Mouse (Mus musculus) adrenal gland, adult 8-10 months (tissue): Measurements from ENCODE around the gene 4930579G24Rik. TPM values are rescaled to one million over a fixed set of nuclear protein-coding genes. Genes with fewer than 3 reads are reported as not detected.

ENCODE experiments used
- DNase-seq: peaks from one replicate; pipeline ENCODE4 v3.0.0; 2022
- total RNA-seq, 4 experiments: library from RNA; stranded (reverse); gene quantifications; 2 replicates each; pipeline ENCODE4 v1.2.4; 2022

4930579G24Rik gene
- 1 to 10 TPM; 2.1 to 2.6 (median 2.4) TPM for total RNA-seq

DNA sequence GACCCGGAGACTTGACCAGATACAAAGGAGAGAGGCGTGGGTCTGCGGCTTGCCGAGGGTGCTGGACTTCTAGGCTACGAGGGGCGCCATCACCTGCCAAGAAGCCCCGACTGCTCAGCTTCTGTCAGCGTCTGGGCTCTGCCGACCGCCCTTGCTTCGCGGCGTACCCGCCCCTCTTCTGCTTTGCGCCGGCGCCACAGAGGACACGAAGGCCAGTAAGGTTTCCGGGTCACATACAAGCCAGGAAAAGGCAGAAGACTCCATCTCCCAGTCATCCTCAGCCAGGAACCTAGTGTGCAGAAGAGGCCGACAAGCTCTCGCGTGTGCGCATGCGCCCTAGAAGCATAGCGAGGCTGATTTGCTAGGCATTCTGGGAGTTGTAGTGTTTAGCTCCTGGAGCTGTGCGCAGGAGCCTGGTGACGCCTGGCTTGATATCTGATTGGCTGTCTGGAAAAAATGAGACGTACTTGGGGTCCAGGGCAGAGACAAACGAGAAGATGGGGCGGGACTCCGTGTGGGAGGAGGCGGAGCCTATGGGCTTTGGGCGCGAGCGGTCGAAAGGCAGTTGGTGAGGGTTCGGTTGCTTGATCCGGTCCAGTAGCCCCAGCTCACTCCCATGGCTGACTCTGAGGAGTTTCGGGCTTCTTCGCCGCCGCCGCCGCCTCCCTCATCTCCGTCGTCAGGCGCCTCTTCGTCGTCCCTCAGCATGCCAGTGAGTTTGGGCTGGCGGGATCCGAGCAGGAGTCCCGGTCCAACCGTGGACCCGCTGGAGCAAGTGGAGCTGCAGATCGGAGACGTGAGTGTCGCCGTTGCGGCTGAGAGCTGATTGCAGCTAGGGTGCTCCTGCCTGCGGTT is at the start of gene 4930579G24Rik:
TSS of gene 4930579G24Rik (plus strand) at position 519 of the 855 bp plus-strand sequence.
- DNase-seq, result peak; percentile 98

DNA sequence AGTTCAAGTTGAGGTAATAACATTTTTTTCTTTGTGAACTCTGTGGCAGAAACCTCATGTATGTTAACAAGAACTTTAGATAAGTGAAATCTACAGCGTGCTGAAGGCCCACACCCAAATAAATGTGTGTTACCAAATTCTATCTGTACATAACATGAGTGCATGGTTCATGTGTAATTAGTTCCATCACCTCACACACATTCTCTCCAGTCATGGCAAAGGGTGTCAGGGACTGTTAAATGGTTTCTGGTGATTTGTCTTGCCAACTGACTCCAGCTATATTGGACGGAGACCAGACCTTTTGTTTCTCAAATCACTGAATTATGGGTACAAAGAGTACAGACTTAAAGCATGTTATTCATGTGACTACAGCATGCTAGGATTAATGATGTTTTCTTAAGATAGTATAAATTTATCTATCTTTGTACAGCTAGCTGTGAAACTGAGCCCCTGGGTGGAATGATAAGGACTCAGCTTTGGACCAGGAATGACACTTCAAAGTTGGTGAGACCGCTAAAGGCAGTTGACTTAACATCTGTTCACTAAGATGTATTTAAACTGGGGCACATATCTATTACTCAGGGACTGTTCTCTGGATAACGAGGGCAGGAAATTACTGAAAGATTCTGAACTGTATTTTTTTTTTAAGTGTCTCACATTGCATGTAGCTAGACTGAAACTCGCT is 48.8 kb upstream of the 4930579G24Rik start:
- no peak for DNase-seq

DNA sequence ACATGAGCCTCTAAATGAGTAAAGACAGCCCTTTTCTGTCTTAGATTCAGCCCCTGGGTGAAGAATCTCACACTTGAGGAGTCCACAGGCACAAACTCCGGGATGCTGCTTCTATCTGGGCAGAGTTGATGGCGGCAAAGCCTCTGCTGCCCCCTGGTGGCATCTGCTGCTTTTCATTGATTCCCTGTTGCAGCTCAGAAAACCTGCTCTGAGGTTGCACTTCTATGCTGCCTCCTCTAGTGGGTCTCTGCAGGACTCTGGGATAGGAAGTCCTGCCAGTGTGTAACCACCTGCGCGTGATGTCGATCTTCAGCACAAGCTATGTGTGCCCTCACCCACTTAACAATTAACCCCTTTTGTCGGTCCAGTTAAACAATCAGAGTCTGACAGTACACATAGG is 42.1 kb upstream of the 4930579G24Rik start:
- peak; percentile 80 for DNase-seq

DNA sequence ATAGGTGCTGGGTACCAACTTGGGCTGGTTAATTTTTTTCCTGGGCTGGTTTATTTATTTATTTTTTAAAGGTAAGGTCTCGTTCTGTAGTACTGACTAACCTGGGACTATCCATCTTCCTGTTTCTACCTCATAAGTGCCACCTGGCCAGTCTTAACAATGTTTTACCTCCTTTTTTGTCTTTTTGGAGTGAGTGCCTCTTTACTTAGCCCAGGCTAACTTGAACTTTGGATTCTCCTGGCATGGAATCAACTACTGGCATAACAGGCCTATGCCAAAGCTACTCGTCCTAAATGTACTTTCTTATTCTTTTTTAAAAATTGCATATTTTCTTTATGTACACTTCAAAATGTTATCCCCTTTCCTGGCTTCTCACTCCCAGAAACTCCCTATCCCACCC is 39.2 kb upstream of the 4930579G24Rik start:
- DNase-seq, result no peak

DNA sequence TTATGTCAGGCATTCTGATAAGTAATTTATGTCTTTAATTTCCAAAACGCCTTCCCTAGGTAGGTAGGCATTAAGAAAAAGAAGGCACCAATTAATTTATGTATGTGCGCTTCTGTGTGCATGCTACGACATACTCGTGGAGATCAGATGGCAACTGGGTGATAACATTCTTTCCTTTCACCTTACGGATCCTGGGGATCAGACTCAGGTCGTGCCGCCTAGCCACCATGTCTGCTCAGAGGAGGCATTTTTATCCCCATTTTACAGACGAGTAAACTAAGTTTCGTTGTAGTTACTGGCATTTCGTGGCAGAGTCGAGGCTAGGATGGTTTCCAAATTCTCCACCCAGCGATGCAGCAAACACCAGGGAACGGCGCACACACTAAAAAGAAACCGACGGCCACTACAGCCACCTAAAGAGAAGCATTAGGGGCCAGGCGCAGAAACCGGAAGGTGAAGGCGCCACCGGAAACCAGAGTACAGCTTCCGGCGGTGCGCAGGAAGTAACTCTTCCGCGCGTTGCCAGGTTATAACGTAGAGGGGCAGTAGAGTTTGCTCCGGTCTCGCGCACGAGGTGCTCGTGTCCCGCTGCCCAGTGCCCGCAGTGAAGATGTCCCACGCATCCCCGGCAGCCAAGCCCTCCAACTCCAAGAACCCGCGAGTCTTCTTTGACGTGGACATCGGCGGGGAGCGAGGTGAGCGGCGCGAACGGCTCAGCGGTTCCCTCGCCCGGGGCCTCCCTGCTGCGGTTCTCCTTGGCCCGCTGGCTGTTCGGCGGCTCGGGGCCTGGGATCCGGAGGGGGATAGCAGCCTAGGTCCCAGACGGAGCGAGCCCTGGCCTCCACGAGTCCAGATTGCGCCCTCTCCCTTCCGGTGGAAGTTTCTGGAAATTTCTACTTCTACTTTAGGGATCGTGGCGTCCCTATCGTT is 37.8 kb upstream of the 4930579G24Rik start, which contains the start of gene Ppid:
TSS of gene Ppid (plus strand) at position 480 of the 930 bp plus-strand sequence.
- DNase-seq, result peak; percentile 68

DNA sequence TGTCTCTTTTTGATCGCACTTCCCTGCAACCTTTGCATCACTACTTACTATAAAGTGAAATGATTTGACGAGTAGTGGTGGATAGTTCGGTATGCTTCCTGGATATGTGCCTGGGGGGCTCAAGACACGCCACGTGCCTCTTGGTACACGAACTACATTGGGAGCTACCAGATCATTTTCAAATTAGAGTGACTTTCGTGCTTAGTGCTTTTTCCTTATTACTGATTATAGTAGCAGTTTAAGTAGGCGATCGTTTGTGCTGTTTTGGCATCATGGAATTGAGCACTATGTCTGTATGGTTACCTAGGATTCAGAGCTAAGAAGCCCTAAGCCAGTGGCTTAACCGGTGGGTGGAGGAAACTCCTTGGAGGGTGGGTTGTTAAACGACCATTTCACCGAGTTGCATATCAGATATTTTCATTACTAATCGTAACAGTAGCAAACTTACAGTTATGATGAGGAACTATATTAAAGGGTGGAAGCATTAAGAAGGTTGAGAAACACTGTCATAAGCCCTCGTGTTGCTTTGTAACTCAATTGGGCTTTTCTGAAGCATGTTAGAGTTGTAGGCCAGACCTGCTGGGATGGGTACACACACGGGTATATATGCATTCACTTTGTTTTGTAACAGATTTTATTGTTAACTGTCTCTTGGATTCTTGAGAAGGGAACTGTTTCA is 36.9 kb upstream of the 4930579G24Rik start:
- DNase-seq, result no peak

DNA sequence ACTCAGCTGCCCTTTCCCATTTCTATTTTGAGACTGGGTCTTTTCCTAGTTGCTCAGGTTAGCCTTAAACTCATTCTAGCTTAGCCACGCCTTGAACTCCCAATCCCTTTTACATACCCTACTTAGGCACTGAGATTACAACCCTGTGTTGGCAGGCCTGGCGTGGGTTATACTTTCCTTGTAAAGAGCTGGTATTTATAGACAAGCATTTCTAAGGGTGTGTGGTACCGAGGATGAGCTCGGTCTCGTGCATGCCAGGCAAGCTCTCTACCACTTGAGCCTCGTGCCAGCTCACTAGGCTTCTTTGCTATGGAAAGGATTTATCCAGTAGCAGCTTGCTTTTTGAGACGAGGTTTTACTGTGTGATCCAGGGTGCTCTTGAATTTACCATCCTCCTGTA is 33.4 kb upstream of the 4930579G24Rik start:
- DNase-seq, result no peak

DNA sequence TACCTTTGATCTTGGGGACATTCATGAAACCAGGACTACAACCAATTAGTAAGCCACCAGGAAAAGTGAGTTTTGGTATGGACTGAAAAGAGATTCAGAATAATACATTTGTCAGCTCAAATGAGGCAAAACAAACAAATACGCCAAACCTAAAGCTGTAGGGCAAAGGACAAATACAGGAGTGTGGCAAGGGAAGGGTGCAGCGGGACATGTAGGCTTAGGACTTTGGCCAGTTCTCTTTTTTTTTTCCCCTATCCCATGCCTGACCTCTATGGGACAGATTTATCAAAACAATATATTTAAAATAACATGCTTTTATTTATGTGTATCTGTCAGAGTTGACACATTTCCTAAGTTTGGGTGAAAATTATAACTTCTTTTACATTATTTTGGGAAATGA is 19.0 kb upstream of the 4930579G24Rik start:
- DNase-seq, result no peak

DNA sequence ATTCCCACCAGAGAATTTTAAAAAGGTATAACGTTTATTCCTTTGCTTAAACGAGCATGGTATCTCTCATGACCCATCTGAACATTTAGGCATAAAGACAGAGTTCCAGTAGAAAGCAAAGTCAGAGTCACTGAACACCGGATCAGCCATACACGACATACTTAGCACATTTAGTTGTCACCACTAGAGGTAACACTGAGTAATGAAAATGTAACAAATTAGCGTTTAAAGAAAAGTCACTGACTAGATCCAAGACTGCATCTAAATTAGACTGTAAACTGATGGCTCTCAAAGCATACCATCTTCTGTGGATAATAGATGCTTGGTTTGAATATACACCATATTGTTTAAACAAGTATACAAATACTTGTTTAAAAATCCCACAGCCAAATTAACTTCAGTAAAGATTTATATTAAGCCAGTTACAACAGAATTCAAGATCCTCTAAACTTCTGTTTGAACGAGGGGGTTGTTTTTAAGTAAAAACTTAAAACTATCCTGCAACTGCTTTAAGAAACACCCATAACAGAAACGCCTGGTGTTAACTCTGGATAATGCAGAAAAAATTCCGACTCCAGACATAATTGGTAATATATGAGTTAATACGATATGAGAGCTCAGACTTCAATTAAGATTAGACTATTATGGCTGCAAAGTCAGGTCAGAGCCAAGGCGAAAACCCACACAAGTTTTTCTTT is 1.2 kb upstream of the 4930579G24Rik start:
- no peak for DNase-seq

DNA sequence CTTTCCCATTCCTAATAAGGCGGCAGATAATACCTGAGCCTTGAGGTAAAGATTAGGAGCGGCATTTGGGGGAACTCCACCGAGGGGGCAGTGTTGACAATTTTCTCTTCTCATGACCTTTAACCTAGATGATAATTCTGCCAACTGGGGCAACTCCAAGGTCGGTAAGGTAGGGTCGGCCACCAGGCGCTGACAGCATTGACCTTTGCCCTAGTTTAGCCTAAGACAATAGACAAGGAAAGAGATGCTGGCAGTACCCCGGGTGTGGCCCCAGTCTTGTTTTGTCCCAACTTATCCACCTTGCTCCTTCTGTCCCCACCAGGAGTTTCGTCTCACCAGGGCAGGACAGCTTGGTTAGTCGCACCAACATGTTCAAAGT is 708 bp upstream of the 4930579G24Rik start:
- DNase-seq, result no peak

DNA sequence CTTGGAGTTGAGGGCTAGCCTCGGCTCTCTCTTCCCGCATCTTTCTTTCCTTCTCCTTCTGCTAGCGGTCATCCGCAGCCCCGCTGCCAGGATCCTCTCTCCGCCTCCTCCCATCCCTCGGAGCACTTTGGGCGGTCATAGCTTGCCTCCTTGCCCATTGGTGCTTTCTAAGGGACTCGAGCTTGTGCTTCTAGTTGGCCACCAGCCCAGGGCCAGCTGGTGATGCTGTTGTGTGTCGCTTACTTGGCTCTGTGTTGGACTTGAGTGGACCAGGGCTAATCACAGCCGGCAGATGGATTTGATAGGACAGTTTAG is 494 bp downstream of the 4930579G24Rik start, which contains the start of gene Etfdh:
TSS of gene Etfdh (minus strand) at position 85 of the 315 bp plus-strand sequence.
- peak; percentile 66 for DNase-seq

DNA sequence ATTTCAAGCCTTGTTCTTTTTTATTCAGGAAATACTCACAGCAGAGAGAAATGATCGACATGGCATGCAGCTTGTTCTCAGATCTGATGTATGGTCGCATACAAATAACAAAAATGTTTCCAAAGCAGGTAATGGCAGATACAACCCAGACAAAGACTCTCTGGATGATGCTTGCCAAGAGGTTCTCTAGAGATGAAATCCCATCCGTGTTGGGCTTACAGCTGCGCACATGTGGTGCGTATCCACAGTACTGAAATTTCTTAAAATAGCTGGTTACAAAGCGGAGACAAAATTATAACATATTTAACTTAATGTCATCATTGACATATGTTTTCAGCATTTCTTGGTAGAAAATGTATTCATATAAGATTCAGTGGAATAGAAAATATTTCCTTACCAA is 23.2 kb downstream of the 4930579G24Rik start:
- DNase-seq, result no peak

DNA sequence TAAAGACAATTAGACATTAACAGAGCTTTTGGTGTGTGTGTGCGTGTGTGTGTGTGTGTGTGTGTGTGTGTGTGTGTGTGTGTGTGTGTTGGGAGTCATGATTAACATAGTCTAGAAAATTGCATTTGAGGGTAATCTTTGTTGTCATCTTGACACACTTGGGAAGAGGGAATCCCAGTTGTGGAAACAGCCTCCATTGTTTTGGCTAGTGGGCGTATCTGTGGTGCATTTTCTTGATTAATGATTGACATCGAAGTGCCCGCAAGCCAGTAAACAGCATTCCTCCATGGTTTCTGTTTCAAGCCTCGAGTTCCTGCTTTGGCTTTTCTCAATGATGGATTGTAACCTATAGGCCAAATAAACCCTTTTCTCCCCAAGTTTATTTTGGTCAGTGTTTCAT is 27.8 kb downstream of the 4930579G24Rik start:
- DNase-seq, result no peak

DNA sequence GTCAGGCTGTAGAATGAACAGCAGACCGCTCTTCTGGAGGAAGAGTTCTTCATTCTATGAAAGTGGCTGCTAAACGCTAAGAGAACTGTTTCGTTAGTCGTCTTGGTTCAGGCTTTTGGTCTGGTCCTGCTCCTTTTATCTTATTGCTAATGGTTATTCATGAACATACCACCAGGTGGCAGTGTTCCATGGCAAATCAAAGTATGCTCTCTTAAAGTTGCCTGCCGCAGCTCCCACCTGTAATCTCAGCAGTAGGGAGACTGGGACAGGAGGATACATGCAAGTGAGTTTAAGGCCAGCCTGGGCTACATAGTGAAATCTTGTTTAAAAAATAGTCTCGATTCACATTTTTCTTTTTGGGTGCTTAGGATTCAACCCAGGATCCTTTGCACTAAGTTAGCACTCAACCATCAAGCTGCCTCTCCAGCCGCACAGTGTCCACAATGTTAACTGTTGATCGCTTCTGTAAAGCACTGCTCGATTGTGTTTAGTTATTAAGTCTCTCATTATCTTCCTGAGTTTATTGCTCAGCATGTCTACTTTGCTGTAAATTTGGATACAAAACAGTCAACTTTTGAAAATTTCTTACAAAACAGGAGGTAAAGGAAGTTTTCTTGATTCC is 36.0 kb downstream of the 4930579G24Rik start:
- no peak for DNase-seq

DNA sequence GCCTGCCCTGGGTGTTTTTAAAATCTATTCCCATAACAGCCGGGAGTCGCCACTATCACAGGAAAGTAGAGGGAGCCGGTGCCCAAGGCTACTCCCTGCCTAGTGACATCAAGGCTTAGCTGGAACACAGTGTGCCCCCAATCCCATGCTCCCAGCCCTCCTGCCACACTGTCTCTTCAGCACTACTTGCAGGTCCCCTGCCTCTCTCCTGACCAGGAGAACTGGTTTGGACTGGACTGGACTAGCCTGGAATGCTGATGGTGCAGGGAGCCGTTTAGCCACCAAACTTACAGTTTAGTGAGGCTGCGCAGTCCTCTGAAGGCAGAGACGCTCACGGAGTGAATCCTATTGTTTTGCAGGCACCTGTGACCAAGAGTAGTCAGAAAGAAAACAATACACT is 41.7 kb downstream of the 4930579G24Rik start:
- no peak for DNase-seq

DNA sequence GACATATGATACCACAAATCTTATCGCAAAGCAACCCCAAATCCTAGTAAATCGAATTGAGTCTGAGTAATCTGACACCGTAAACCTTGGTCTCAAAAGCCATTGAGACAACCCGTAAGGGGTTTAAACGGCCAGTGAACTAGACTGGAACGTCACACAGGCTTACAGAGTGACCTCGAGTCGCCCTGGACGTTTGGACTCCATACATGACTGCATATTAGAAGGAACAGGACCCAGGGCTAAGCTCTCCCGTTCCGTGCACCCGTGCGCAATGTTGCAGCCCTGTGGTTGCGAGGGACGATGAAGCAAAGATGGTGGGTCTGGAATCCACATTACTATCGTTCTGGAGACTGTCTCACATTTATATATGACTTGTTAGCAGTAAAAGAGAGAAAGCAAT is 43.3 kb downstream of the 4930579G24Rik start:
- no peak for DNase-seq

DNA sequence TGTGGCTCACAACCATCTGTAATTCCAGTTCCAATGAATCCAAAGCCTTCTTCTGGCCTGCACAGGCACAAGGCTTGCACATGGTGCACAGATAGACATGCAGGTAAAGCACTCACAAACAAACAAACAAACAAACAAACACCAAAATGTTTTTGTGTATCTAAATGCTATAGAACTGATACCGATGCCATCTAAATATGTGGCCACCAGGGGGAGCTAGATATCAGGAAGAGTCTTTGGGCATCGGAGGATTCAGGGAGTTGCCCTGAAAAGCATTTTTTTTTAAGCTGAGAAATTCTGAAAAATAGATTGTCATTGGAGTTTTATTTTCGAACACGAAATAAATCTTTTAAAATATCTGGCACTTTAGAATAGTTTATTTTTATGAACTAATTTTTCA is 44.2 kb downstream of the 4930579G24Rik start:
- DNase-seq, result no peak

DNA sequence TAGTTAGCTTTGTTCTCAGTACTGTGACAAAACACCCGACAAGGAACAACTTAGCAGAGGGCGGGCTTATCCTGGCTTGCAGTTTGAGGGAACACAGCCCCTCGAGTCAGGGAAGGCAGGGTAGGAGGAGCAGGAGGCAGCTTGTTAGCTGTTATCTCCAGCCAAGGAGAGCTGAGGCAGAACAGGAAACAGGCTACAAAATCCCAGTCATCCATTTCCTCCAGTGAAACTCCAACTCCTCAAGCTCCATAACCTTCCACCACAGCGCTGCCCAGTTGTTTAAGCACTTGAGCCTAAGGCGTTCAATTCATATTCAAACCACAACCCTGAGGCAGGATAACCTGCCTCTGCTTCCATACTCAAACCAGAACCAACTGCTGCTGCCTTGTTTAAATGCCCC is 45.8 kb downstream of the 4930579G24Rik start:
- no peak for DNase-seq

DNA sequence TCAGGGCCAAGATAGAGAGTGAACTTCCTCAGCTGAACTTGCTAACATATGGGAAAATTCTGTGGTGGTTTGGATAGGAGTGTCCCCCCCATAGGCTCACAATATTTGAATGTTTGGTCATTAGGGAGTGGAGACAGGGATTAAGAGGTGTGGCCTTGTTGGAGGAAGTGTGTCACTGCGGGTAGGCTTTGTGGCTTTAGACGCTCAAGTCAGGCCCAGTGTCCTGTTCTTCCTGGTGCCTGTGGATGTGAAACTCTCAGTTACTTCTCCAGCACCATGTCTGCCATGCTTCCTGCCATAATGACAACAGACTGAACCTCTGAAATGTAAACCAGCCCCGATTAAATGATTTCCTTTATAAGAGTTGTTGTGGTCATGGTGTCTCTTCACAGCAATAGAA is 47.5 kb downstream of the 4930579G24Rik start:
- DNase-seq, result no peak
